Mouse (Mus musculus) gonadal fat pad, adult 2 months (tissue): Measurements from ENCODE around the gene Sema5a. TPM values are rescaled to one million over a fixed set of nuclear protein-coding genes. Genes with fewer than 3 reads are reported as not detected.

ENCODE experiments used
- DNase-seq: peaks from one replicate; pipeline ENCODE4 v3.0.0-alpha.2; 2012; ENCODE audit warnings: low read depth
- polyA plus RNA-seq: library from polyadenylated mRNA; depleted of rRNA; stranded (reverse); fragments of >200 nt; gene quantifications from 2 replicates; pipeline ENCODE4 v1.2.3, GENCODE M21; 2012

Sema5a gene
- polyA plus RNA-seq, 1 experiment, result 7.8 TPM

DNA sequence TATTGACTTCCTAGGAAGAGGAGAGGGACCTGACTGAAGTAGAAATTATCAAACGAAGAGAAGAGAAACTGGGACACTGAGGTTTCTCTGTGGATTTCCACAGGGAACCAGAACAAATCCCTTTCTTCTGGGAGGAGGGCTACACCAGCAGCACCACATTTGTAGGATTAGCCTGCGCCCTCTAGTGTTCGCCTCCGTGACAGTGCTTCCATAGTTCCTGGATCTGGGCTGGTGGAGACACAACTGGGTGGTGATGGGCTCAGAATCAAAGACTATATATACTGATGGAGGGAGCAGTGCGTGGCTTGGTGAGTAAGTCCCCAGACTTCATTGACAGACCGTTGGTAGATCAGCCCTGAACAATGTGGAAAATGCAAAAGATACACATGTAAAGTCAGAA is 193.0 kb downstream of the Sema5a start:
- no peak for DNase-seq

DNA sequence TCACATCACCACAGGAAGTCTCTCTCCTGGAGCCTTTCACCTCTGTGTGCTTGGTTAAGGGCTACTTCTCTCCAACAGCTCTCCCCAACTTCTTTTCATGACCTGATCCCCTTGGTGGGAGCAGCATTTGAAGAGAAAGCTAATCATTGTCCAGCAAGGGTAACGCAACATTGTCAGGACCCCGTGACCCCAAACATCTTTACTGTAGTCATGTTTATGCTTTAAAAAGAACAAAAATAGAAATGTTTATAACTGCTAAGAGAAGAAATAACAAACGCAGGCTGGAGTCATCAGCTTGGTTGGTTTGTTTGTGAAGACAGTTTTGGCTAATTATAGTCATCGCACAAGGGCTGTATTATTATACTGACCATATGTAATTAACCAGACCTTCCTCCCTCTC is 198.1 kb downstream of the Sema5a start:
- no peak for DNase-seq

DNA sequence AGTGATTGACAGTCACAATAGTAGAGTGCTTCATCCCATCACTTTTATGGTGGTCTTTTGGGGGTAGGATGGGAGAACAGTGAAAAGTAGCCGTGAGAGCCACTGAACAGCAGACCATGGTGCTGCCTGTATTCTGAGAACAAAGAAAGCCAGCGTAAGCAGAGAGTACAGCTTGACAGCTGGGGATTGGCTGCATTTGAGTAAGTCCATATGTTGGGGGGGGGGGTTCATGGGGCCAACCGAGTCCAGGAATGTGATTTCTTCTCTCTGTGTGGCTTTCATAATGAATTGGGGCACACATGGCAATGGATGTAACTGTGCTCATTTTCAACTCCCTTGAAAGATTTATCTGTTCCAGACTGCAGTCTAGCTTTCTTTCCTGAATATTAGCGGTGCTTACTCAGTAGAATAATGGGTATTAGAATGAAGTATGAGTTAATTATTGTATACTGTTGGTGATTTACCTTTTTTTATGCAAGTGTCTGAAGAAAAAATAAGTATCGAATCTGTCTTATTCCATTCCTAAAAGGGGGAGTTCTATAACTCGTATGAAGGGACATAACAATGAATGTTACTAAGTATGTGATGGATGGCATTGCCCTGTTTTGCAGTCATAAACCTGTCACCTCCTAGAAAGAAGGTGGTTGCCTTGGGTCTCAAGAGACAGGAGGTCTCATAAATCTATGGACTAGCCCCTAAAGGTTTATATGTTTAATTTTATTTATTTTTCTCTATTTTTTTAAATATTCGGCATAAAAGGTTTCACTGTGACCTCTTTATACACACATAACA is 203.1 kb downstream of the Sema5a start:
- DNase-seq, result no peak

DNA sequence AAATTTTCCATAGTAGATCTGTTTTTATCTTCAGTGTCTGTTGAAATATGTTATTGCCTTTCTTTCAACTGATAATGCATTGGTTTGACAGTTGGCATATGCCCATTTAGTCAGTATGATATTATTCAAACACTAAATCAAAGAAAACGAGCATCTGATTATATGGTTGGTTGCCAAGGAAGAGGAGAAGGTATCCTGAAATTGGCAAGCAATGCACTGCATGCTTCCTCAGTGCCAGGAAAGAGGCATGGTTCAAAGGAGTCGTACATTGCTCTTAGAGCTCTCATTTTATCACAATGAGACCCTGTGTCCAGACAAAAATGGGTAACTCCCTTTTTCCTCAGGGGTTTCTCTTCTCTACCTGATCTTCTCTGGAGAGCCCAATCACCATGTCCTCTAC is 214.4 kb downstream of the Sema5a start:
- no peak for DNase-seq

DNA sequence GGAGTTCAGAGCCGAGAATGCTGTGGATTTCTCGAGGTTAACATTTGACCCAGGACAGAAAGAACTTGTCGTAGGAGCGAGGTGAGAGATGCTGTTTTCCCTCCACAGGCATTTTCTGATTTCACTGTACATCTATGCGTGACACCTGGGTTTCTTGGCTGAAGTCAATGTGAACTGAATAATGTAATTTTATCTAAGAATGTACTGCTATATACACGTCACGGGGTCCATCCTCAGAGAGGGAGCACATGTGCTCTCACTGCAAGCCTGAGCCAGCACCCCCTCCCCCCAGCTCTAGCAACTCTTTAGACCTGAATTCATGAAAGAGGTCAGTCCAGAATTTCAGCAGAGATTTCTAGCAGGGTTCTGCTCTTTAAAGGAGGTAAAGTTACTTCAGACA is 215.6 kb downstream of the Sema5a start:
- DNase-seq, result no peak

DNA sequence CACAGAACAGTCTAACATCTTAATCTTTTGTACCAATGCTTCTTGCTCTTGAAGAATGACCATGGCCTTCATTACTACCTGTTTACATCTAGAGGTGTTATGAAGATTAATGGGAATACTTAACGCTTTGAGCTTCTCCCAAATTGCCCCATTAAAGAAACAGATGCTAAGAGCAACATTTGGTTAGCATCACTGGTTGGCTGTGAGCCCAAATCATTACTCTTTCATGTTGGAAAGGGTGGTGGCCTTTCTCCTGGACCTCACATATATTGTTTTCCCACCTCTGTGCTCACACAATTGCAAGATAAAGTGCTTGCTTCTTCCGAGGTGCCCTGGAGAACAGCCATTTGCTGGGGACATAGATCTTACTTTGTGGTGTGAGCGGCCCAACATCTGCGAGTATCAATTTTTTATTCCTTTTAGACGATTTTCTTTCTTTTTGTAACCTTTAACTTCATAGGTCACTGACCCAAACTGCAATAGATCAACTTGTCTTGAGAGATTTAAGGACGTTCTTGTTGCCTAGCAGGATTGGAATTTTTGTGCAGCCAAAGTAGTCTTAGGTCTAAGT is 227.0 kb downstream of the Sema5a start:
- no peak for DNase-seq

DNA sequence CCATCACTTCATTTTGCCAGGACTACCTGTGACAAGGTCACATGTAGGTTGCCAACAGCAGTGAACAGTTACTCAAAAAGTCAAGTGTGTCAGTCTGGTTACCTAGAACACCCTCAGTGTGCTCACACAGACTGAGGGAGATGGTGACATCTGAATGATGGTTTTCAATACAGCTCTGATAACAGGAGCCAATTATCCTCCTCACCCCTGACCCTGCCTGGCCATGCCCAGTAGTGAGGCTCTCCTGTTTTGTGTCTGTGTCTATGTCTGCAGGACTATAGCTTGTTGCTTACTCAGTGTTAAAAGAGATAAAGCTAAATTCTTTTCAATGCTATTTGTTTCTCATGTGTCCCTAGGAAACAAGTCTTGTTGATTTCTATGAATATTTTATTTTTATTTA is 236.1 kb downstream of the Sema5a start:
- DNase-seq, result no peak

DNA sequence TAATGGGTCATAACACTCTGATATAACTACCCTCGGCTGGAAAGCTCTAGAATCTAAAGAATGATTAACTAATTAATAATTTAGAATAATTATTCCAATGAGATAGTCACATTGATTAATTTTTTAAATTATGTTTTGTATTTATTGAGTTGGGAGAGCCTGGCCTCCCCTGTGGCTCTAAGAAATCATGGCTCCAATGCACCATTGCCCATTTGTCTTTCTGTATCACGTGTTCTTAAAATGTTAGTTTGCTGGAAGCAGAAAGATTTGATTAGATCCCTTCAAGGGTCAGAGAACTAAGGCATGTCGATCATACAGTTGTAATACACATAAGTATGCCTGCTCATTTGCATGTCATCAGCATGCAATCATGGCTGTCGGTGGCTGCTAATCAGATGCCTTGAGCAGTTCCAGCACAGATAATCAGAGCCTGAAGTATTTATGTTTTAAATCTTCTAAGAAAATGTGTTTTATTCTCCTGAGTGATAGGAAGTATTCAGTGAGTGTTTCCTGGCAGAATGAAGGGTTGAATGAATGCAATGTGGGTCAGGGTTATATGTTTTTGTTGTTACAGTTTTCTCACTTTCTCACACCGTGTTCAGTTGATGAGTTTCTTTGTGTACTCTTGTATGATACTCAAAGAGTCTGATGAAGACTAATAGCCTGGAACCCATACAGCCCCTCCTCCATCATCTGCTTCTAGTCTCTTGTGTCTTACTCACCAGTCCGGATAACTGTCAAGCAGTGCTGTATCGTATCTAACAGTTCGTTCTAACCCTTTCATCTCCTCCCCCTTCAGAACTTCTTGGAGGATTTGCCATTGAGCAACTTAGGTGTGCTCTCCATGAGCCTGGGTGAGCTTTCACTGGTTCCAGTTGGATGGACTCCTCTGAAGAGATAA is 240.7 kb downstream of the Sema5a start:
- no peak for DNase-seq

DNA sequence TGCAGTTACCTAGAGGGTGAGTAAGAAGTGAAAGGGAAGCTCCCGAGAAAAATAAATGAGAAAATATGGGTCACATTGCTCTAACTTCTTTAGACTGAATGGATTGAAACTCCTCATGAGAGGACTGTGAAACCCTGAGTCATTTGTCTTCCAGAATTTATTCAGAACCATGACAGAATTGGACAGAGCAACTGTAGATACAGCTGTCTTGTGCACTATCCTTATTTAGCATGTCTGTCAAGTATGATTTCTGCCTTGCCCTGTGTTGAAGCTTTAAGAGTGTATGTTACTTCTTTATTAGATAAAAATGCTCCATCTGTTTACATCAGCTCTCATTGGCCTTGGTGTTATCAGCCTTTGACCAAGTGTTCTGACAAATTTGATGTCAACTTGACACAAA is 243.4 kb downstream of the Sema5a start:
- no peak for DNase-seq

DNA sequence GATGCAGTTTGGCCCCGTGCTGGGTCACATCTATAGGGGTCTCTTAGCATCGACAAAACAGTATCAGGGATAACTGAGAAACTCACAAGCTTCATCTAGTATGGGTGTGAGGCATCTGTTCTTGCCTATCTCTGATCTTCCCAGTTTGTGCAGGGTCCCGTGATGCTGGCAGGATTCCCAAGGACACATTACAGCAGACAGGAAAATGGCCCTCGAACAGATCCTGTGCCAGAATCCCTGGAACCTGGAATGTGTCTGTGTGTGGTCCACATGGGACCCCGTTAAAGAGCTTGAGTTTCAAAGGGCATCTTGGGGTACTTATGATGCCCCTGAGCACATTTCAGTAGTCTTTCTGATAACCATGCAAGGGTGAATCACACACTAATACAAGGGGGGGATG is 249.6 kb downstream of the Sema5a start:
- no peak for DNase-seq

DNA sequence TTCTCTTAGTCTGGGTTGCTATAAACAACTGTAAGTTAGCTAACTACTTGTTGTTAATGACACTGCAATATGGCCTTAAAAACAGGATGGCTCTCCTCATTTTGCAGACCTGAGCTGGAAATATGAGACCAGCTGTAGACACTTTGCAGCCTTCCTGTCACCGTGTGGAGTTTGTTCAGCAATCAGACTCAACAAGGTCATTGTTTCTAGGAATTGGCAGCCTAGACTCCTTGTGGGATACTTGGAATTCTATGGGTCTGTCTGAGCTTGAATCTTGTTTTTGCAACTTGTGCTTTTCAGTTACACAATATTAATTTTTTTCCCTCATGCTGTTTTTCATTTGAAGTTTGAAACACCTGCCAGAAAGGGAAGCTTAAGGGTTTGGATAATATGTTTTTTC is 250.3 kb downstream of the Sema5a start:
- peak; percentile 38 for DNase-seq

DNA sequence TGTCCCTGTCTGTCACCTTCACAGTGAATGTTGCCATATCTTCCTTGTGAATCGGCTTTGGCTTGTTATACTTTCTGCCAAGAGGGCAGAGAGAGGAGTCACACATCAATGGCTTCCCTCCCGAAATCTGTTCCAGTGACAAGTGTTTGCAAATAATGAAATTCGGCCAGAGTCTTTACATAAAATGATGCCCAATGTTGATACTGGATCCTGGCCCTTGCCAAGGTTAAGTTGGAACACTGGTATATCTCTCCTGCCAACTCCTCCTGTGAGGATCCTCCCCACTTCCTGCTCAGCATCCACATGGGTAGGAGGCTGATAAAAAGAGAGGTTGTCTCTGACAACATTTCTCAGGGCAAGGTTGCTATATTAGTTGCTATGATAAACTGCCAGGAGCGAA is 252.3 kb downstream of the Sema5a start:
- peak; percentile 56 for DNase-seq

DNA sequence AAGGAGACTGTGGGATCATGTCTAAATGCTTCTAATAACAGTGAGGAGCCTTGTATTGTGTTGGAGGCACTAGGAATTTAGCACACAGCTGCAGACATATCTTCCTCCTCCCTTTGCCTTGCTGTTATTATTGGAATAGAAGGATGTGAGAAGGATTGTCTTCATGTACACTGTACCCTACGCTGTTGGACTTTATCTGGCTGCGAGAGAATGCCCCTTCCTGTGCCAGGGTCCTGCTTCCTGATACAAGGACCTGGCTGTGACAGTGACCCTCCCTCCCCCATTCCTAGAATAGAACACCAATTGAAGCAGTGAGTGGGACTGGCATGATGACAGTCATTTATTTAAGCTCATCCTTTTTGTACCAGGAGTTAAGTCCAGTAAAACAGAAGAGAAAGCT is 261.3 kb downstream of the Sema5a start:
- DNase-seq, result no peak

DNA sequence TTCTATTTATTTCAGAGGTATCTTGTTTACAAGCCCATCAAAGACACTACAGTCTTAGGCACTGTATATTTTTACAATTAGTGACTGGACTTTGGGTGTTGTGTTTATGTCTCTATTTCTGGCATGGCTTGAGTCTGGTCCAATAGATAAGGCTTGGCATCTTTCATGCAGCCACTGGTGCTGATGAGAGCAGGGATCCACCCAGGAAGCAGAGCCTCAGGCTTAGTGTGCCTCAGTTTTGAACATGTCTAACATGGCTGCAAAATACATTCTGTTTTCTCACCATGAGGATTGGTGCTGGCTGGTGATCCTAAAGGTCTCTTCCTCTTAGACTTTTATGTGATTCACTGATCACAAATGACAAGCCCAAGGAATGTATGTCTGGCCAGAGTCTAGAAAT is 263.7 kb downstream of the Sema5a start:
- DNase-seq, result no peak

DNA sequence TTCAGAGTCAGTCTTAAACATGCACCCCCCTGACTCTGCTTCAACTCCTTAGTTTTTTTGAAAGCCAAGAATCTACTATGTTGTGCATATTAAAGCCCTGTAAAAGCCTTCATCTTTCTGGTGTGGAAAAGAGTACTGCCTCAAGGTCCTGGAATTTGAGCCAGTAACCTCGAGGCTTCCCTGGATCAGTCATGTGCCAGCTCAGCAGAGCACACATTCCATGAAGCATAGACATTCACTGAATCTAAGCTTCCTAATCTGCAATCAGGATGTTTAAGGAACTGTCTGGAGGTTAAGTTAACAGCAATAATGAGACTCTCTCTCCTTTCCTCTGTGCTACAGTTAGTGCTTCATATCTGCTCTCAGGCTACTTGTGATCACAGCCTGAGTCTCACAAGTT is 270.3 kb downstream of the Sema5a start:
- no peak for DNase-seq

DNA sequence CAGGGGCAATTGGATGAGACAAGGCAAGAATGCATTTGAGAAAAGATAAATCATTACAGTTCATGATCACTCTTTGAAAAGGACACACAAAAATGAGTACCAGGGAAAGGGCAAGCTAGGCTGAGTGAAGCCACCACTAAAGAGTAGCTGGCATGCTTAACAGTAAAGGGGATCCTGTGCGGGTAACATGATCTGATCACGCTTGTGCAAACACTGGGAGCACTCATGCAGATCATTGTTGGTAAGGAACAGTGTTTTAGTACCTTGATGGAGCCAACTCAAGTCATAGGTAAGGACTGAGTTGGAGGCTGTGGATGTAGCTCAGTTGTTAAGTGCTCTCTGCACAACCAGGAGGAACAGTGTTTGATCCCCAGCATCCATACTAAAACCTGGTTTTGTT is 273.3 kb downstream of the Sema5a start:
- DNase-seq, result no peak

DNA sequence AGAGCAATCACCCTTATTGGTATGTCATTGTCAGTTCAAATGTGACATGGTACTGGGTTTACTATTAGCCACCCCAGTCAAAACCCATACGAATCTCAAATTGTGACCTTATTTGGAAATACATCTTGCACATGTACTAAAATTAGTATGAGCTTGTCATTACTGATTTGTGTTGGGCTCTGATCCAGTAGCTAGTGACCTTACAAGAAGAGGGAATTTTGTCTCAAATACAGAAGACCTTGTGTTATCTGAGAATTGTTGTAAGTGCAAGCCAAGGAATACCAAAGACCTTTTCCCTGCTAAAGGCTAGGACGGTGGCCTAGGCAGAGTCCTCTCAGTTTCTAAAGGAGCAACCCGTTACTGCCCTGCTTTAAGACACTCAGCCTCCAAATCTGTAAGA is 287.9 kb downstream of the Sema5a start:
- DNase-seq, result no peak

DNA sequence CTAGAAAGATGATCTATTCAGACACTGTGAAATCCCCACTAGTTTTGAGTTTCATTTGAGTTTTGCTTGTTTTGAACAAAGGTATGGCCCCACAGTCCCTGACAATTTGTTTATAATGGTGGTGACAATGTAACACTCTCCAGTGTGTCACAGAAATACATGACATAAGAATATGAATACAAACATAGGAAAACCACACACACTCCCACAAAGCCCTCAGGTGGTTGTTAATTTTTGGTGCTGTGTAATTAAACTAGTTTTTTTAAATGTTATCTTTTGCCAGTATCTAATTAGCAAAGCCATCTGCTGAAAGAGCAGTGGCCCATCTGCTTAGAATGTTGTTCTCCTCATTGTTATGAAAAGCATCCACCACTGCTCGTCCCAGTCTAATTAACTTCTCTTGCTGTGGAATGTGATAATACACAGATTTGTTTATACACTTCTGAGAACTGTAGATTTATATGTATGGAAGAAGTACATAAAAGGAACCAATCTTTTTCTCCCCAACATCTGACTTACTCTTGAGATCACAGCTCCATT is 289.0 kb downstream of the Sema5a start:
- no peak for DNase-seq

DNA sequence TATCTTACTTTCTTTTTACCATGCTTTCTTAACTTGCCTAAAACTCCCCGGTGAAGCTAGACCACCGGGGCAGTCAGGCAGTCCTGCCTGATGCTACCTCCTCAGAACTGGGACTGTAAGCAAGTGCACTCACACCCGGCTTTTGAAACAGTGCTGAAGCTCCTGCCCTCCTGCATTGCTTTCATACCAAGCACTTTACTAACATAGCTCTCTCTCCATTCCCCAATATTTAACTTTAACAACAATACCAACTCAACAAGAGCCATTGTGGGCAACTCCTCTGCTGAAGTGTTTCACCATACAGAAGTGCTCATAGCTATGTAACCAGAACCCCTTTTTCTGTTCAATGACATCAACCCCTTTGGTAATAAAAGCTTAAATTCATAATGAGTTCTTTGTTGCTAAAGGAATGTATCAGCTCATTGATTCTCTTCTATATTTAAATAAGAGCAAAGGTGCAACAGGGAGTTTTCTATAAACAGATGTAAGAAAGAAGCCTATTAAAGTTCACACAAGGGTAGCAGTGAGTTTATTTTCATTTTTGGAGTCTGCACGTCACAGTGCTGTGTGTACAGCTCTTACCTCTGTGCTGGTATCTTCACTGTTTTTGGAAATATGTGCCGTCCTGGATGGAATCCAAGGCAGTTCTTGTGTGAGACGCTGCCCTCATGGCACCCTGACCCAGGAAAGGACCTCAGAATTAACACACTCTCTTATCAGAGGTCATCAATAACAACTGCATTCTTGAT is 292.3 kb downstream of the Sema5a start:
- DNase-seq, result no peak

DNA sequence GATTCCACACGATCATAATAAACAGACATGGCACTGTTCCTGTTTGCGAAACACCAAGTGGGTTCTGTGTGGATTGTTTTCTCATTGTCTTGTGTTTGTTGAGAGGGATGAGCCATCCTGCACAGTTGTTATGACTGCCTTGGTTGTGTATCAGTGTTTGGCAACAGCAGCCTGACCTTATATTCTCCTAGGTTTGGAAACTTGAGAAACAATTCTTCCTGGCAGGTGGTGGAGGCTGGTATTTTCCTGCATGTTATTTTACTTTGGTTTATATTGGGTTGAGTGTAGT is 292.8 kb downstream of the Sema5a start:
- no peak for DNase-seq

DNA sequence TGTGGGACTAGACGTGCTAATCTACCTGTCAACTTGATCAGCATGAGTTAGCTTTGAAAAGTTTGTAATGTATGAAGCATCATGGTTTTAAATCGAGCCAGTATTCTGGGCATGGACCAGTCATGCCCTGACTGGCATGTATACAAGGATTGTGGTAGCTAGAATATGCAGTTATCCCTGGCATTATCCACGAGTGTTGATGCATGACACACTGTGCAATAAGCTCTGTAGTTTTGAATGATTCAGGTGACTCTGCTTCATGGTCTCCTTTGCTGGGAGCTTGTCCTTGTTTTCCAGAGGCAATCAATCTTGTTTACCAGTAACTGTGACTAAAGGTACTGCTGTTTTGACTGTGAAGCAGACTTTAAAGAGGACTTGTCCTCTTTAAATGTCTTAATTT is 293.5 kb downstream of the Sema5a start:
- DNase-seq, result no peak

DNA sequence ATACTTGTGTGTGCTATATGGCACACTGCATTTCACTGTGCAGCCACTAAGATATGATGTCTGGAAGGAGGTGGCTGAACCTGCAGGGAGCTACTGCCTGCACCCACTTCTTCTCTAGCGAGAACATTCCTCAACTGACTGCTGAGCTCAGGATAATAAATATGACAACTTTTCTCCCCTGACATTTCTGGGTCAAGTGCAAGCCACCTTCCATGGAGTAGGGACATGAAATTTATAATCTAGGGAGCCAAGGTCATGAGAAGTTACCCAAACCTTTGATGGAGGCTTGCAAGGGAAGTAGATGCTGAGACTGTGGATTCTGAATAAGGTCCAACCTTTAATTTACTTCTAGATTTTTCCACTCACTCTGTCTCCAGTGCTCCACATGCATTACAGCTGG is 298.1 kb downstream of the Sema5a start:
- no peak for DNase-seq
